Mouse (Mus musculus) MEL (cell line): ENCODE measurements around the gene Gast.
A peak's percentile ranks its signal among the peaks of the same experiment; 100 is the strongest.

Experiments used
- BHLHE40 ChIP-seq: IDR thresholded peaks from 2 replicates; pipeline ENCODE4 v1.6.1; 2012; ENCODE audit warnings: low read depth, mild to moderate bottlenecking, inconsistent platforms, low read length, improper control_type of control experiment, borderline replicate concordance
- CHD2 ChIP-seq: IDR thresholded peaks from 2 replicates; pipeline ENCODE4 v1.6.1; 2011; ENCODE audit warnings: low read length, improper control_type of control experiment
- CTCF ChIP-seq, 3 experiments: IDR thresholded peaks in 2 of 3; conservative IDR thresholded peaks in 1 of 3; 2 replicates each; pipeline ENCODE4 v1.5.1; 2011 to 2012; ENCODE audit warnings: low read length in 3 of 3, low read depth in 2 of 3, mild to moderate bottlenecking in 2 of 3, improper control_type of control experiment in 1 of 3, inconsistent platforms in 1 of 3, mixed read lengths in 1 of 3, moderate library complexity in 1 of 3; ENCODE audit not compliant: control insufficient read depth in 1 of 3, insufficient read depth in 1 of 3, poor library complexity in 1 of 3, severe bottlenecking in 1 of 3
- MAZ ChIP-seq: IDR thresholded peaks from 2 replicates; pipeline ENCODE4 v1.6.1; 2012; ENCODE audit warnings: low read depth, mild to moderate bottlenecking, inconsistent platforms, low read length, improper control_type of control experiment
- POLR2A ChIP-seq, 2 experiments: IDR thresholded peaks; 2 replicates each; pipeline ENCODE4 v1.6.1; 2011 to 2012; ENCODE audit warnings: low read length in 2 of 2, mild to moderate bottlenecking in 2 of 2, control low read depth in 1 of 2, improper control_type of control experiment in 1 of 2, low read depth in 1 of 2, moderate library complexity in 1 of 2; ENCODE audit not compliant: control insufficient read depth in 1 of 2, insufficient read depth in 1 of 2, poor library complexity in 1 of 2
- ZNF384 ChIP-seq: IDR thresholded peaks from 2 replicates; pipeline ENCODE4 v1.6.1; 2012; ENCODE audit warnings: low read depth, mild to moderate bottlenecking, inconsistent platforms, low read length, improper control_type of control experiment

DNA sequence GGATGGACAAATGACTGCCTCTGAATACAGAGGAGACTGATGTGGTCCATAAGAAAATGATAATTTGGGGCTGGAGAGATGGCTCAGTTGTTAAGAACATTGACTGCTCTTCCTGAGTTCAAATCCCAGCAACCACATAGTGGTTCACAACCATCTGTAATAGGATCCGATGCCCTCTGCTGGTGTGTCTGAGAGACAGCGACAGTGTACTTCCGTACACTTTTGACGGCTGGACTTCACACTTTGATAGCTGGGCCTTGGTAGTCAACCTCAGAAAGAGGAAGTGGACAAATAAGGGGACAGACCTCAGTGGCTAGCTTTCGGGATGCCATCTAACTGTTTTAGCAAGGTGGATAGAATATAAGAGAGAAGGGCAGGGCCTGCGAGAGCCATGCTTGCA, 26.0 kb downstream of the Gast start:
- TF ChIP-seq CHD2 = no peak
- no peak for TF ChIP-seq MAZ
- no peak for TF ChIP-seq POLR2A (IDR thresholded peaks at IDR 0.05; ENCODE audit: control insufficient read depth in 1 of 2, insufficient read depth in 1 of 2, low read depth in 1 of 2, low read length in 2 of 2, poor library complexity in 1 of 2)
- peak; percentile 18 to 29 (median 19); a peak in 2 of 6 replicates for TF ChIP-seq CTCF (IDR thresholded peaks at IDR 0.05 in 2 of 3, conservative IDR thresholded peaks at IDR 0.05 in 1 of 3; ENCODE audit: control insufficient read depth in 1 of 3, insufficient read depth in 1 of 3, low read depth in 2 of 3, low read length in 3 of 3, poor library complexity in 1 of 3, severe bottlenecking in 1 of 3)
- TF ChIP-seq ZNF384 = no peak
- no peak for TF ChIP-seq BHLHE40
